Mouse (Mus musculus) liver, embryonic 13.5 days (tissue): ENCODE data around the gene B3galt1. TPM values are rescaled to one million over a fixed set of nuclear protein-coding genes. Genes with fewer than 3 reads are reported as not detected.

Source experiments
- ATAC-seq: fragments of 200-750 bp; cut with Nextera tagmentation; 2 replicates; pipeline ENCODE4 v1.8.0; 2017; ENCODE audit warnings: low read depth, mild to moderate bottlenecking, moderate number of reproducible peaks, moderate library complexity
- DNase-seq: peaks from one replicate; pipeline ENCODE4 v3.0.0; 2022
- H3K27ac ChIP-seq: fragments of 300-500 bp; sonication (generic); 2 replicates; pipeline ENCODE4 v1.5.1; 2015; ENCODE audit warnings: moderate library complexity, mild to moderate bottlenecking, inconsistent platforms
- H3K27me3 ChIP-seq: fragments of 300-500 bp; sonication (generic); 2 replicates; pipeline ENCODE4 v1.6.1; 2015; ENCODE audit warnings: mild to moderate bottlenecking, inconsistent platforms
- H3K36me3 ChIP-seq: fragments of 300-500 bp; sonication (generic); 2 replicates; pipeline ENCODE4 v1.6.1; 2015; ENCODE audit warnings: mild to moderate bottlenecking, inconsistent platforms
- H3K4me1 ChIP-seq: fragments of 300-500 bp; sonication (generic); replicated peaks from 2 replicates; pipeline ENCODE4 v1.6.1; 2015; ENCODE audit warnings: inconsistent platforms
- H3K4me2 ChIP-seq: fragments of 300-500 bp; sonication (generic); 2 replicates; pipeline ENCODE4 v1.6.1; 2015; ENCODE audit warnings: inconsistent platforms, mild to moderate bottlenecking, moderate library complexity
- H3K4me3 ChIP-seq: fragments of 300-500 bp; sonication (generic); replicated peaks from 2 replicates; pipeline ENCODE4 v1.5.1; 2015; ENCODE audit warnings: mild to moderate bottlenecking, inconsistent platforms
- H3K9ac ChIP-seq: fragments of 300-500 bp; sonication (generic); 2 replicates; pipeline ENCODE4 v1.6.1; 2015; ENCODE audit warnings: mild to moderate bottlenecking, inconsistent platforms
- H3K9me3 ChIP-seq: fragments of 300-500 bp; sonication (generic); replicated peaks from 2 replicates; pipeline ENCODE4 v1.6.1; 2016; ENCODE audit warnings: inconsistent platforms
- WGBS: fragments of 180-500 bp; shearing (Covaris S2); methylation state at CpG from one replicate; pipeline ENCODE4 v1.1.7; 2015; ENCODE audit not compliant: insufficient replicate concordance; 5-methylcytosine and 5-hydroxymethylcytosine counted together
- polyA plus RNA-seq: library from polyadenylated mRNA; unstranded; fragments of >200 nt; fragmentation: Nextera tagmentation; extraction: Ambion mirVana; gene quantifications from 2 replicates; pipeline ENCODE4 v1.2.1, GENCODE M21; 2015

The B3galt1 gene
- polyA plus RNA-seq, 1 experiment from 2014 or later, result 0.33 TPM

GRCm38 (mm10) chr2:67858340-67858739 is 292.7 kb downstream of the B3galt1 start:
- Histone ChIP-seq H3K9me3 (no peaks in the 10 kb centered on the region), H3K4me2 (no peak overlapping the region), H3K36me3 (no peaks in the 10 kb centered on the region), H3K27me3 (no peaks in the 10 kb centered on the region), H3K27ac (no peak overlapping the region), H3K4me1 (no peaks in the 10 kb centered on the region), H3K9ac (no peak overlapping the region), H3K4me3 (no peak overlapping the region)
- ATAC-seq (no peak), DNase-seq (no peak)
- 54% methylated on average over 2 of the region's 2 CpGs for WGBS

GRCm38 (mm10) chr2:67859004-67859403 is 293.3 kb downstream of the B3galt1 start:
- Histone ChIP-seq H3K4me2 (no peak overlapping the region), H3K27ac (no peak overlapping the region), H3K9ac (no peak overlapping the region), H3K4me1 (no peaks in the 10 kb centered on the region), H3K9me3 (no peaks in the 10 kb centered on the region), H3K27me3 (no peaks in the 10 kb centered on the region), H3K36me3 (no peaks in the 10 kb centered on the region), H3K4me3 (no peak overlapping the region)
- ATAC-seq, result no peak
- 73% methylated on average over 2 of the region's 2 CpGs for WGBS
- no peak for DNase-seq

DNA sequence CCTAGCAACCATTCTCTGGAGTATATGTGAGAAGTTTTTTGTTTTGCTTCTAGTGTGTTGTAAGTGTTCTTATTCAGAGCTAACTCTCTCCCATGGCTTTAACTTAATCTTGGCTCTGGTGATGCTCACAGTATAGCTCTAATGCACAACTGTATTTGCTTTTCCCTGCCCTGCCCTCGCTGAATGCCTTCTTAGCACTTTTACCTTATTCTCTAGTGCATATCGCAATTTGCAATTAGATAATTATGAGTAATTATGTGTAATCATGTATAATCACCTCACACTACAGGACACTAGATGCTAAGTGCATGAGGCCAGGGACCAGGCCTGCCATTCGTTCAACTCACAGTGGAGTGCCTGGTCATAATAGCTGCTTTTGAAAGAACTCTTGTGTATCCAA is 307.7 kb downstream of the B3galt1 start:
- ATAC-seq, result no peak

GRCm38 (mm10) chr2:67879836-67880235 is 314.2 kb downstream of the B3galt1 start:
- no peak overlapping the region for H3K4me3 ChIP-seq
- H3K4me1 ChIP-seq, result no peaks in the 10 kb centered on the region
- WGBS, result 70% methylated on average over 3 of the region's 3 CpGs
- H3K9ac ChIP-seq, result no peak overlapping the region
- DNase-seq (no peak), ATAC-seq (no peak)
- no peak overlapping the region for H3K27ac ChIP-seq
- no peaks in the 10 kb centered on the region for H3K36me3 ChIP-seq
- H3K9me3 ChIP-seq, result no peaks in the 10 kb centered on the region
- no peak overlapping the region for H3K4me2 ChIP-seq
- H3K27me3 ChIP-seq, result no peaks in the 10 kb centered on the region

More for the DNA sequence above, 307.7 kb downstream of the B3galt1 start:
- H3K9me3 ChIP-seq, result no peaks in the 10 kb centered on the region
- WGBS, result 56% methylated on average over 3 of the region's 3 CpGs
- H3K4me3 ChIP-seq, result no peak overlapping the region
- H3K27ac ChIP-seq, result no peak overlapping the region
- H3K4me2 ChIP-seq, result no peak overlapping the region
- DNase-seq, result no peak
- H3K36me3 ChIP-seq, result no peaks in the 10 kb centered on the region
- no peak overlapping the region for H3K9ac ChIP-seq
- no peaks in the 10 kb centered on the region for H3K27me3 ChIP-seq
- no peaks in the 10 kb centered on the region for H3K4me1 ChIP-seq

GRCm38 (mm10) chr2:67881713-67882281 is 316.1 kb downstream of the B3galt1 start:
- H3K27me3 ChIP-seq, result no peaks in the 10 kb centered on the region
- H3K36me3 ChIP-seq, result no peaks in the 10 kb centered on the region
- DNase-seq (no peak), ATAC-seq (no peak)
- H3K27ac ChIP-seq, result no peak overlapping the region
- no peak overlapping the region for H3K4me3 ChIP-seq
- WGBS, result 67% methylated on average over 1 of the region's 1 CpGs
- H3K9ac ChIP-seq, result no peak overlapping the region
- no peaks in the 10 kb centered on the region for H3K4me1 ChIP-seq
- H3K9me3 ChIP-seq, result no peaks in the 10 kb centered on the region
- H3K4me2 ChIP-seq, result no peak overlapping the region

- Histone ChIP-seq H3K4me3 (no peak overlapping the region), H3K4me2 (no peak overlapping the region), H3K9ac (no peak overlapping the region), H3K27me3 (no peaks in the 10 kb centered on the region), H3K27ac (no peak overlapping the region), H3K9me3 (no peaks in the 10 kb centered on the region), H3K4me1 (no peaks in the 10 kb centered on the region), H3K36me3 (no peaks in the 10 kb centered on the region)
- ATAC-seq, result no peak
- DNase-seq, result no peak
- 41% methylated on average over 2 of the region's 2 CpGs for WGBS
These were observed 332.5 kb downstream of the B3galt1 start for GRCm38 (mm10) chr2:67897956-67898689.

GRCm38 (mm10) chr2:67901574-67901973 is 335.9 kb downstream of the B3galt1 start:
- no peak overlapping the region for H3K9ac ChIP-seq
- H3K4me1 ChIP-seq, result no peaks in the 10 kb centered on the region
- no peak overlapping the region for H3K4me3 ChIP-seq
- 68% methylated on average over 6 of the region's 6 CpGs for WGBS
- no peak overlapping the region for H3K4me2 ChIP-seq
- no peaks in the 10 kb centered on the region for H3K36me3 ChIP-seq
- no peak for ATAC-seq
- H3K27me3 ChIP-seq, result no peaks in the 10 kb centered on the region
- no peak overlapping the region for H3K27ac ChIP-seq
- DNase-seq, result no peak
- no peaks in the 10 kb centered on the region for H3K9me3 ChIP-seq

- DNase-seq (no peak), ATAC-seq (no peak)
- H3K4me3 ChIP-seq, result no peak overlapping the region
- no peaks in the 10 kb centered on the region for H3K27me3 ChIP-seq
- 65% methylated on average over 8 of the region's 8 CpGs for WGBS
- no peaks in the 10 kb centered on the region for H3K9me3 ChIP-seq
- H3K4me1 ChIP-seq, result no peaks in the 10 kb centered on the region
- no peak overlapping the region for H3K4me2 ChIP-seq
- no peak overlapping the region for H3K27ac ChIP-seq
- H3K9ac ChIP-seq, result no peak overlapping the region
- H3K36me3 ChIP-seq, result no peaks in the 10 kb centered on the region
These were observed 337.1 kb downstream of the B3galt1 start for GRCm38 (mm10) chr2:67902651-67903292.

DNA sequence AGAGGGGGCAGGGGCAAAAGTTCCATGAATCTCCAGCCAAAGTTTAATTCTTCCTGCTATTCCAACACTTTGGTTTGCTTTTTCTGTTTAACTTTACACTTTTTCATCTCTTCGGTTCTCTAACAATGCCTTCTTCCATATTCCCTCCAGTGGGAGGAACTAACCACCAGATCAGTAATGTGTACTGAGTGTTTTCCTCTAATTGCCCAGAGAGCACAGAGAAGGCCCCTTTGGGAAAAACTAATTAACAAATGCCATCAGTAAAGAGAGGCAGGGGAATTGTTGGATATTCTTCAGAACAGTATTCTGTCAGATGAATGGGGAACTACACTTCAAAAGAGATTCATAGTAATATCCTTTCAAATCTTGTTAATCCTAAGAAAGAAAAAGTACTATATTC is 338.1 kb downstream of the B3galt1 start:
- Histone ChIP-seq H3K4me2 (no peak overlapping the region), H3K4me3 (no peak overlapping the region), H3K27ac (no peak overlapping the region), H3K9ac (no peak overlapping the region), H3K4me1 (no peaks in the 10 kb centered on the region), H3K27me3 (no peaks in the 10 kb centered on the region), H3K9me3 (no peaks in the 10 kb centered on the region), H3K36me3 (no peaks in the 10 kb centered on the region)
- 45% methylated on average over 1 of the region's 1 CpGs for WGBS
- ATAC-seq (no peak), DNase-seq (no peak)

- Histone ChIP-seq H3K4me2 (no peak overlapping the region), H3K36me3 (no peaks in the 10 kb centered on the region), H3K27me3 (no peaks in the 10 kb centered on the region), H3K9ac (no peak overlapping the region), H3K4me1 (no peaks in the 10 kb centered on the region), H3K9me3 (no peaks in the 10 kb centered on the region), H3K4me3 (no peak overlapping the region), H3K27ac (no peak overlapping the region)
- ATAC-seq, result no peak
- DNase-seq, result no peak
- WGBS, result 69% methylated on average over 3 of the region's 3 CpGs
These were observed 366.3 kb downstream of the B3galt1 start for GRCm38 (mm10) chr2:67931994-67932393.

DNA sequence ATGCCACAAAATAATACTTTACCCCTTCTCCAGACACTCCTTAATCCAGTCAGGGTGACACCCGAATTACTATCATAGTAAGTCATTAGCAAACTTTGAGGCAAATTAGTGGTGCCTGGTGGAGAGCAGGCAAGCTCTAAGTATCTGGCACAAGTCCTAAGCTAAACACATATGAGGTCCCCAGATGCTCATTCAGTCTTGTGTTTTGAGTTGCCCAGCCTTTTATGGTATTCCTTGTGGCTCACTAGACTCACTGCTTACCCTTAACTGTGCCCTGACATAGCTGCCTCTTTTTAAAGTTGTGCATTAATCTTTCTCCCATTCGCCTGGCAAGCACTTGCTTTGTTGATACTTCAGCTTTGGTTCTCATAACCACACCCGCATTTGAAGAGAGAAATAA is 382.7 kb downstream of the B3galt1 start:
- no peak for DNase-seq
- no peak for ATAC-seq
- H3K4me1 ChIP-seq, result no peaks in the 10 kb centered on the region
- H3K9me3 ChIP-seq, result no peaks in the 10 kb centered on the region
- 63% methylated on average over 3 of the region's 3 CpGs for WGBS
- no peak overlapping the region for H3K27ac ChIP-seq
- no peaks in the 10 kb centered on the region for H3K27me3 ChIP-seq
- H3K36me3 ChIP-seq, result no peaks in the 10 kb centered on the region
- no peak overlapping the region for H3K4me2 ChIP-seq
- no peak overlapping the region for H3K4me3 ChIP-seq
- H3K9ac ChIP-seq, result no peak overlapping the region

- Histone ChIP-seq H3K9ac (no peak overlapping the region), H3K9me3 (no peaks in the 10 kb centered on the region), H3K27me3 (no peaks in the 10 kb centered on the region), H3K27ac (no peak overlapping the region), H3K36me3 (no peaks in the 10 kb centered on the region), H3K4me1 (no peaks in the 10 kb centered on the region), H3K4me2 (no peak overlapping the region), H3K4me3 (no peak overlapping the region)
- ATAC-seq, result no peak
- DNase-seq, result no peak
- 64% methylated on average over 4 of the region's 4 CpGs for WGBS
These were observed 390.5 kb downstream of the B3galt1 start for GRCm38 (mm10) chr2:67956182-67956581.
